Mouse (Mus musculus): ENCODE measurements around the gene Coq8a. TPM values are rescaled to one million over a fixed set of nuclear protein-coding genes. Genes with fewer than 3 reads are reported as not detected.

Coq8a gene
- polyA plus RNA-seq, 1 experiment: 179 TPM

GRCm38 (mm10) chr1:180228854-180229253 is 29.5 kb upstream of the Coq8a start:
- DNase-seq: no peak
- no peak overlapping the region for H3K4me3 ChIP-seq (ENCODE audit: insufficient read depth, low read depth, low read length)
- no peak overlapping the region for H3K27ac ChIP-seq (ENCODE audit: insufficient read depth, low read depth, low read length)
- no peaks in the 10 kb centered on the region for H3K27me3 ChIP-seq (replicated peaks; ENCODE audit: control insufficient read depth, insufficient read depth, low read length)
- no peaks in the 10 kb centered on the region for H3K36me3 ChIP-seq (ENCODE audit: control insufficient read depth, insufficient read depth, low read length)
- TF ChIP-seq POLR2A (IDR thresholded peaks at IDR 0.05; ENCODE audit: low read depth, low read length): no peak
- H3K4me1 ChIP-seq (ENCODE audit: control insufficient read depth, insufficient read depth, low read length): no peaks in the 10 kb centered on the region; the same call in 1 of the 2 replicates
- 85% methylated on average over 12 of the region's 12 CpGs for WGBS

GRCm38 (mm10) chr1:180226766-180227165 is 27.4 kb upstream of the Coq8a start:
- no peak overlapping the region for H3K4me3 ChIP-seq (ENCODE audit: insufficient read depth, low read depth, low read length)
- no peaks in the 10 kb centered on the region for H3K27me3 ChIP-seq (replicated peaks; ENCODE audit: control insufficient read depth, insufficient read depth, low read length)
- no peak overlapping the region for H3K27ac ChIP-seq (ENCODE audit: insufficient read depth, low read depth, low read length)
- no peaks in the 10 kb centered on the region for H3K36me3 ChIP-seq (ENCODE audit: control insufficient read depth, insufficient read depth, low read length)
- no peak for TF ChIP-seq CTCF (conservative IDR thresholded peaks at IDR 0.05; ENCODE audit: insufficient read depth, insufficient read length, low read depth, low read length)
- no peak for TF ChIP-seq POLR2A (IDR thresholded peaks at IDR 0.05; ENCODE audit: low read depth, low read length)
- no peak for DNase-seq
- no peaks in the 10 kb centered on the region; the same call in 1 of the 2 replicates for H3K4me1 ChIP-seq (ENCODE audit: control insufficient read depth, insufficient read depth, low read length)
- 91% methylated on average over 3 of the region's 3 CpGs for WGBS

DNA sequence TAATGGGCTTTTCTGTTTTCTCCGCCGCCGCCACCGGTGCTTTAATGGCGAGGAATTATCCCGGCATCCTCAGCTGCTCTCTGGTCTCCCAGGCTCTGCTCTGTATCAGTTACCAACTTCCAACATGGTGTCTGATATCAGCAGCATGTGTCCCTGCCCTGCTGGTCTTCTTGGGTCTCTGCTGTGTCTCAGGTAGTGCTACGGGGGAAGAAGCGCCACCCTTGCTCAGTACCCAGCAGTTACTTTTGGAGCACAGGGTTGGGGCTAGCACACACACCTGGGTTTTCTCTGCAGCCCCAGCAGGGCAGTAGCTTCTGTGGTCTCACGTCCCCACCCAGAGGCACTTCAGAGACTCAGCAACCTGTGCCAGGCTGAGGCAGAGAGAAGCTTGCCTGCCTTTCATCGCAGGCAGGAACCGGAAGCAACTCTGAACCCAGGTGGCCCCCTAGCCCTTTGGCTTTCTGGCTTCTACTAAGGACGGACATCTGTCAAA is 26.9 kb upstream of the Coq8a start:
- Histone ChIP-seq H3K4me1 (ENCODE audit: control insufficient read depth, insufficient read depth, low read length) (no peaks in the 10 kb centered on the region; the same call in 1 of the 2 replicates), H3K36me3 (ENCODE audit: control insufficient read depth, insufficient read depth, low read length) (no peaks in the 10 kb centered on the region), H3K4me3 (ENCODE audit: insufficient read depth, low read depth, low read length) (peak overlapping the region; percentile 54), H3K27ac (ENCODE audit: insufficient read depth, low read depth, low read length) (peak overlapping the region; percentile 8; the same call in 1 of the 2 replicates), H3K27me3 (replicated peaks; ENCODE audit: control insufficient read depth, insufficient read depth, low read length) (no peaks in the 10 kb centered on the region)
- 6% methylated on average over 12 of the region's 12 CpGs for WGBS
- TF ChIP-seq CTCF (conservative IDR thresholded peaks at IDR 0.05; ENCODE audit: insufficient read depth, insufficient read length, low read depth, low read length) (peak; percentile 48; the same call in 1 of the 2 replicates), POLR2A (IDR thresholded peaks at IDR 0.05; ENCODE audit: low read depth, low read length) (no peak)
- DNase-seq: no peak

DNA sequence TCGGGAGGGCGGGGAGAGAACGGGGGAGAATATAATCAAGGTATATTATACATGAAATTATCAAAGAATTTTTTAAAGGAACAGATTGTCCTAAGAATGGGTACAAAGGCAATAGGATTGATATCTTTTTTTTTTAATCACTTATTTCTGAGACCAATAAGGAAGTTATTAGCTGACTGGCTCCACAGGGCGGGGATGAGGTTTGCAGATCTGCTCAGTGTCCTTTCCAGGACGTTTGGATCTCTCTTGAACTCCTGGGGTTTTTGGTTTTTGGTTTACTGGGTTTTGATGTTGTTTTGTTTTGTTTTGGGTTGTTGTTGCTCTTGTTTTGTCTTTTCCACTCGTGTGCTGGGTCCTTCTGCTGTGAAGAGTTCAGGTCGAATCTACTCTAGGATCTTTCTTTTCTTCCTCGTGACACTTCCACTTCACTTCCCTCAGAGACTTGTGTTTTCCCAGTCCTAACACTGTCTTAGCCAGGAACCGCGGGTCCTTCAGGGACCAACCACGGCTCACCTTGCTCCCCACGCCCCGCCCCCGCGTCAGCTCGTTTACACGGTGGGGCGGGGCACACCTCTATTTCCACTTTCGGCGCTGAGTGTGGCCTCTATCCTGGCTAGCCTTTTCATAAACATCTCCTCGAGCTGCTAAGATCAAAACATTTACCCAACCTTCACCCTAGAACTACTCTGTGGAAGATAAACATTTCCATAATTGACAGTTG is 26.3 kb upstream of the Coq8a start:
- Histone ChIP-seq H3K27me3 (replicated peaks; ENCODE audit: control insufficient read depth, insufficient read depth, low read length) (no peaks in the 10 kb centered on the region), H3K27ac (ENCODE audit: insufficient read depth, low read depth, low read length) (peak overlapping the region; percentile 61; the same call in 1 of the 2 replicates), H3K4me1 (ENCODE audit: control insufficient read depth, insufficient read depth, low read length) (no peaks in the 10 kb centered on the region; the same call in 1 of the 2 replicates), H3K4me3 (ENCODE audit: insufficient read depth, low read depth, low read length) (peak overlapping the region; percentile 54), H3K36me3 (ENCODE audit: control insufficient read depth, insufficient read depth, low read length) (no peaks in the 10 kb centered on the region)
- peak; percentile 83 for DNase-seq
- WGBS: 16% methylated on average over 21 of the region's 21 CpGs
- TF ChIP-seq CTCF (conservative IDR thresholded peaks at IDR 0.05; ENCODE audit: insufficient read depth, insufficient read length, low read depth, low read length) (no peak), POLR2A (IDR thresholded peaks at IDR 0.05; ENCODE audit: low read depth, low read length) (no peak)

GRCm38 (mm10) chr1:180222007-180222406 is 22.6 kb upstream of the Coq8a start:
- no peak for TF ChIP-seq CTCF (conservative IDR thresholded peaks at IDR 0.05; ENCODE audit: insufficient read depth, insufficient read length, low read depth, low read length)
- TF ChIP-seq POLR2A (IDR thresholded peaks at IDR 0.05; ENCODE audit: low read depth, low read length): no peak
- 91% methylated on average over 1 of the region's 1 CpGs for WGBS
- Histone ChIP-seq H3K27me3 (replicated peaks; ENCODE audit: control insufficient read depth, insufficient read depth, low read length) (no peaks in the 10 kb centered on the region), H3K36me3 (ENCODE audit: control insufficient read depth, insufficient read depth, low read length) (no peaks in the 10 kb centered on the region), H3K27ac (ENCODE audit: insufficient read depth, low read depth, low read length) (no peak overlapping the region), H3K4me1 (ENCODE audit: control insufficient read depth, insufficient read depth, low read length) (no peaks in the 10 kb centered on the region; the same call in 1 of the 2 replicates), H3K4me3 (ENCODE audit: insufficient read depth, low read depth, low read length) (no peak overlapping the region)
- no peak for DNase-seq

DNA sequence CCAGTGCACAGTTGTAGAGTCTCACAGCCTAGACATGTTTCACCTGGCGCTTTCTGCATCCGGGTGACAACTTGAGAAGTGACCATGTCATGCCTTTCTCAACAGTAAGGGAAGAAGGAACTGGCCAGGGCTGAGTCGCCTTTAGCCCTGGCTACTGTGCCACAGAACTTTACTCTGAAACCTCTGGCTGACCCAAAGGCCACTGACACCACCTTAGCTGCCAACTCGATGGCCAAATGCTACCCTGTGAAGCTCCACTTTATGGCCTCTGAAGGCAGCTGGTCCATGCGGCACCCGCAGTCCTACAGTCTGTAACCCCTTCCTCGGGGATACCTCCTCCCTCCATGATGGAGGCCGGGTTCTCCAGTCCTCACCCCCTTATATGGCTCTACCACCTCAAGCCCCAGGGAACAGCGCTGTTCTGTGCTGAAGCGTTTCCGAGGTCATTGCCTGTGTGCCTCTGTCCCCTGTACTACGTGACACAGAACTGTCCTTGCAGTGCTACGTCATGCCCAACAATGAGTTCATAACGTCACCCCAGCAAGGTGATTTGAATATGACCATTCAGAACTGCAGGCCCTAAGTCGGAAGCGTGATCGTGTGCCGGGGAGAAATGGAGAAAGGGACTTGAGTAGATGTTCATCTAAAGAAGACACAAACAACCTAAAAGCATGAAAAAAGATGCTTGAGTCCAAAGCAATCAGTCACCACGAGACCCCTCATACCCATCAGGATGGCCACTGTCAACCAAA is 21.6 kb upstream of the Coq8a start:
- Histone ChIP-seq H3K27me3 (replicated peaks; ENCODE audit: control insufficient read depth, insufficient read depth, low read length) (no peaks in the 10 kb centered on the region), H3K4me1 (ENCODE audit: control insufficient read depth, insufficient read depth, low read length) (no peaks in the 10 kb centered on the region; the same call in 1 of the 2 replicates), H3K27ac (ENCODE audit: insufficient read depth, low read depth, low read length) (no peak overlapping the region), H3K36me3 (ENCODE audit: control insufficient read depth, insufficient read depth, low read length) (no peaks in the 10 kb centered on the region), H3K4me3 (ENCODE audit: insufficient read depth, low read depth, low read length) (no peak overlapping the region)
- TF ChIP-seq POLR2A (IDR thresholded peaks at IDR 0.05; ENCODE audit: low read depth, low read length) (no peak), CTCF (conservative IDR thresholded peaks at IDR 0.05; ENCODE audit: insufficient read depth, insufficient read length, low read depth, low read length) (no peak)
- DNase-seq: no peak
- 85% methylated on average over 19 of the region's 19 CpGs for WGBS
